Mouse (Mus musculus): ENCODE data around the gene AI481877. TPM values are rescaled to one million over a fixed set of nuclear protein-coding genes. Genes with fewer than 3 reads are reported as not detected.

Gene AI481877
- polyA plus RNA-seq, 1 experiment: 1.0 TPM

DNA sequence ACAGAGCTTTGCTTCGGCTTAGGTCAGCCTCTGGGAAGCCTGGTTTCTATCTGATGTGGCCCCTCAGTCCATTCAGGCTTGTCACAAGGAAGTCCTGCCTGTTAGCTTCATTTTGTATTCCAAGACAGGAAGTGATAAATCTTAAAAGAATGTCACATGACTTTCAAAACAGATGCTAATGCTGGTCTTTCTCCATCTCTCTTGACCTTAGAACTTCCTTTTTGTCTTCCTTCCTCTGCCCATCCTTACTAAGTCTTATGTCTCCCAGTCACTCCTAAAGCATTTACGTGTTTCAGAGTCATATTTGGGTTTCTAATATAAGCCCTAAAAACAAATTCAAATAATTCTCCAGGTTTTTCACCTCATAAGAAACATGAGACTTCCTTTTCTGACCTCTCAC, 25.3 kb upstream of the AI481877 start:
- no peak overlapping the region for H3K4me3 ChIP-seq (ENCODE audit: low read depth, low read length)
- no peaks in the 10 kb centered on the region for H3K36me3 ChIP-seq (ENCODE audit: control insufficient read depth, insufficient read depth, low read length, poor library complexity, severe bottlenecking)
- H3K27ac ChIP-seq (ENCODE audit: insufficient read depth, low read length): no peak overlapping the region
- no peaks in the 10 kb centered on the region for H3K27me3 ChIP-seq (ENCODE audit: control insufficient read depth, insufficient read depth, low read length, poor library complexity, severe bottlenecking)
- no peaks in the 10 kb centered on the region for H3K9me3 ChIP-seq (replicated peaks; ENCODE audit: control insufficient read depth, insufficient read depth, low read length, poor library complexity, severe bottlenecking)
- TF ChIP-seq POLR2A (IDR thresholded peaks at IDR 0.05; ENCODE audit: insufficient read depth, low read length) (no peak), CTCF (IDR thresholded peaks at IDR 0.05; ENCODE audit: low read depth, low read length) (no peak), EP300 (IDR thresholded peaks at IDR 0.05; ENCODE audit: insufficient read depth, low read depth, low read length) (no peak)
- H3K9ac ChIP-seq (ENCODE audit: low read depth, poor library complexity, severe bottlenecking): no peak overlapping the region
- no peaks in the 10 kb centered on the region for H3K4me1 ChIP-seq (ENCODE audit: control insufficient read depth, insufficient read depth, low read length)

DNA sequence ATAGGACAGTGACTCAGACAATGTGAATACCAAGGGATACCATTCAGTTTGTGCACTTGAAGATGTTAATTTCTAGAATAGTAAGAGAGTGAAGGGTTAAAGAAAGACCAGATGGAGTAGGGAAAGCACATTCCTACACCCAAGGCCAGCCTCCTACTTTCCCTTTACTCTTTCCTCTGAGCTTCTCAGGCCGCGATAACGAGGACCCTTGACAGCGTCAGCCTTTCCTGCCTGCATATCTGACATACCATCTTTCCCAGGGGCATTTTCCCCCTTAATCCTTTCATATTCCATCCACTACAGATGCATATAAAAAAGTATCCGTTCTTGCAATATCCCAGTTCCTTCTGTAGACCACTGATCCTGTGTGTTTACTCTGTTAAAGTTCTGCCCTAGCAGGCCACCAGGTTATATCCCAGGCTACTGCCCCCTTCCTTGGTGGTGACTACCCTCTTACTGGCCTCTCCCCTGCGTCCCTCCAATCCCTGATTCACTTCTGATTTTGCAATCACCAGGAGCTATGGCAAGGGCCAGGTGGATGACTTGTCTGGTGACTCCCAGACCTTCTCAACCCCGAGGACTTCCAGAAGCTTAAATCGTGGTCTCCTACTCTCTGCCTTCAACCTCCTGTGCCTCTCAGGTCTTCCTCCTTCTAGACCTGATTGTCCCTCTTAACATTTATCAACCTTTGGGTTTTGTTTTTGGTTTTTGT, 22.3 kb upstream of the AI481877 start:
- H3K4me3 ChIP-seq (ENCODE audit: low read depth, low read length): no peak overlapping the region
- H3K9me3 ChIP-seq (replicated peaks; ENCODE audit: control insufficient read depth, insufficient read depth, low read length, poor library complexity, severe bottlenecking): no peaks in the 10 kb centered on the region
- TF ChIP-seq EP300 (IDR thresholded peaks at IDR 0.05; ENCODE audit: insufficient read depth, low read depth, low read length) (no peak), POLR2A (IDR thresholded peaks at IDR 0.05; ENCODE audit: insufficient read depth, low read length) (no peak), CTCF (IDR thresholded peaks at IDR 0.05; ENCODE audit: low read depth, low read length) (no peak)
- no peaks in the 10 kb centered on the region for H3K36me3 ChIP-seq (ENCODE audit: control insufficient read depth, insufficient read depth, low read length, poor library complexity, severe bottlenecking)
- H3K27me3 ChIP-seq (ENCODE audit: control insufficient read depth, insufficient read depth, low read length, poor library complexity, severe bottlenecking): no peaks in the 10 kb centered on the region
- no peak overlapping the region for H3K27ac ChIP-seq (ENCODE audit: insufficient read depth, low read length)
- H3K4me1 ChIP-seq (ENCODE audit: control insufficient read depth, insufficient read depth, low read length): no peaks in the 10 kb centered on the region
- no peak overlapping the region for H3K9ac ChIP-seq (ENCODE audit: low read depth, poor library complexity, severe bottlenecking)

GRCm38 (mm10) chr4:59160289-59160688, 21.5 kb upstream of the AI481877 start:
- H3K4me3 ChIP-seq (ENCODE audit: low read depth, low read length): no peak overlapping the region
- no peak overlapping the region for H3K9ac ChIP-seq (ENCODE audit: low read depth, poor library complexity, severe bottlenecking)
- no peaks in the 10 kb centered on the region for H3K36me3 ChIP-seq (ENCODE audit: control insufficient read depth, insufficient read depth, low read length, poor library complexity, severe bottlenecking)
- no peak for TF ChIP-seq EP300 (IDR thresholded peaks at IDR 0.05; ENCODE audit: insufficient read depth, low read depth, low read length)
- TF ChIP-seq CTCF (IDR thresholded peaks at IDR 0.05; ENCODE audit: low read depth, low read length): no peak
- no peak for TF ChIP-seq POLR2A (IDR thresholded peaks at IDR 0.05; ENCODE audit: insufficient read depth, low read length)
- no peaks in the 10 kb centered on the region for H3K4me1 ChIP-seq (ENCODE audit: control insufficient read depth, insufficient read depth, low read length)
- no peak overlapping the region for H3K27ac ChIP-seq (ENCODE audit: insufficient read depth, low read length)
- H3K27me3 ChIP-seq (ENCODE audit: control insufficient read depth, insufficient read depth, low read length, poor library complexity, severe bottlenecking): no peaks in the 10 kb centered on the region
- H3K9me3 ChIP-seq (replicated peaks; ENCODE audit: control insufficient read depth, insufficient read depth, low read length, poor library complexity, severe bottlenecking): no peaks in the 10 kb centered on the region

DNA sequence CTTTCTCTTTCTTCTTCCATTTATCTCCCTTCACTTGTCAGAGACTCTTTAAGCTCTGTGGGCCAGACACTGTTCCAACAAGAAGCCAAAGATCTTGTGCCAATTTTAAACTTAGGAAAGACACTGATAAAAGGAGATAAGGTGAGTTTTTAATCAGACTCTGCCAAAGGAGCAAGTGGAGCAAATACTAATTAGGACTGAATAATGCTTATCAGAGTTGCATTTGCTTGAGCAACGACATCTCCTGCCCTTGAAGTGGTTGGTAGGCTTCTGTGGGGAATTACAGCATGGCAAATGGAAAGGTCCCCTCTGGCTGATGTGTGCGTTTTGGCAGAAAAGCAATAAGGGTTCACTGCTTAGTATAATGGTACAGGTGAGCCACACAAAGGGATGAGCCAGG, 18.9 kb upstream of the AI481877 start:
- H3K4me3 ChIP-seq (ENCODE audit: low read depth, low read length): no peak overlapping the region
- no peak overlapping the region for H3K9ac ChIP-seq (ENCODE audit: low read depth, poor library complexity, severe bottlenecking)
- H3K27me3 ChIP-seq (ENCODE audit: control insufficient read depth, insufficient read depth, low read length, poor library complexity, severe bottlenecking): no peaks in the 10 kb centered on the region
- no peak for TF ChIP-seq EP300 (IDR thresholded peaks at IDR 0.05; ENCODE audit: insufficient read depth, low read depth, low read length)
- TF ChIP-seq POLR2A (IDR thresholded peaks at IDR 0.05; ENCODE audit: insufficient read depth, low read length): no peak
- no peaks in the 10 kb centered on the region for H3K4me1 ChIP-seq (ENCODE audit: control insufficient read depth, insufficient read depth, low read length)
- no peak overlapping the region for H3K27ac ChIP-seq (ENCODE audit: insufficient read depth, low read length)
- no peaks in the 10 kb centered on the region for H3K36me3 ChIP-seq (ENCODE audit: control insufficient read depth, insufficient read depth, low read length, poor library complexity, severe bottlenecking)
- H3K9me3 ChIP-seq (replicated peaks; ENCODE audit: control insufficient read depth, insufficient read depth, low read length, poor library complexity, severe bottlenecking): no peaks in the 10 kb centered on the region

DNA sequence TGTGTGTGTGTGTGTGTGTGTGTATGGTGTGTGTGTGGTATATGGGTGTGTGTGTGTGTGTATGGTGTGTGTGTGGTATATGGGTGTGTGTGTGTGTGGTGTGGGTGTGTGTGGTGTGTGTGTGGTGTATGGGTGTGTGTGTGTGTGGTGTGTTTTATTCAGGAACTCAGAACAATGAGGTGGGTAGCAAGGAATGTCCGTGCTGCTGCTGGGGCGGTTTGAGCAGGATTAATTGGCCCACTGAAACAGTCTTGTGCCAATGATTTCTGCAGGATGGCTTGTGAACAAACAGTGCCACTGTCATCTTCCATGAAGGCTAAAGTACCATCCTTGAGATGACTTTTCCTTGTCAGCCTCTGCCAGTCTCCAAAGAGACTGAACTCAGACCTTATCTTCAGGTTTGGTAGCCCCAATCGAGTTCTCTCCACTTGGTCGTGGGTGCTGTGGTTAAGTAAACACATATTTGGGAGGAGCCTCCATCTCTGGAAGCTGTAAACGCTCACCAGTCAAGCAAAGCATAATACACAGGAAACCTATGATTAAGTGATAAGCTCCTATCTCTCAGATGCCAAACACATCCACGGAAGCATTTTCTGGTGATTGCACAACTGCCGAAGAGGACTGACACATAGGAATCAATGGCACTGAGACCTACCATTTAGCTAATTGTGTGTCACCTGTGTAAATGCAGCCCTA, 18.3 kb upstream of the AI481877 start:
- H3K36me3 ChIP-seq (ENCODE audit: control insufficient read depth, insufficient read depth, low read length, poor library complexity, severe bottlenecking): no peaks in the 10 kb centered on the region
- no peak overlapping the region for H3K9ac ChIP-seq (ENCODE audit: low read depth, poor library complexity, severe bottlenecking)

DNA sequence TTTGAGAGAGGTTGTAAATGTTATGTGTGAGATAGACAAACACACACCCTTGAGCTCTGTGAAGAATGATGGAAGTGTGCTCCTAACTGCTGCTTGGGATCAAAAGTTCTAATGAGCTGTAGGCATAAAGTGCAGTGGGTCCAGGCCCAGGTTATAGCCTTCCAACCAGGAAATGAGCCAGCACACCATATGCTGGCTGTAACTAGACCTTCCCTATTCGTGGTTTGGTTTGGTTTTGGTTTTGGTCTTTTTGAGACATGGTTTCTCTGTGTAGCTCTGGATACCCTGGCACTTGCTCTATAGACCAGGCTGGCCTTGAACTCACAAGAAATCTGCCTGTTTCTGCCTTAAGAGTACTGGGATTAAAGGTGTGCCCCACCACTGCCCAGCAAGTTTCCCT, 13.2 kb upstream of the AI481877 start:
- Histone ChIP-seq H3K36me3 (ENCODE audit: control insufficient read depth, insufficient read depth, low read length, poor library complexity, severe bottlenecking) (no peaks in the 10 kb centered on the region), H3K27me3 (ENCODE audit: control insufficient read depth, insufficient read depth, low read length, poor library complexity, severe bottlenecking) (peaks cover 1% of the 10 kb centered on the region; the same call in 1 of the 2 replicates), H3K4me3 (ENCODE audit: low read depth, low read length) (no peak overlapping the region), H3K27ac (ENCODE audit: insufficient read depth, low read length) (no peak overlapping the region), H3K9me3 (replicated peaks; ENCODE audit: control insufficient read depth, insufficient read depth, low read length, poor library complexity, severe bottlenecking) (no peaks in the 10 kb centered on the region), H3K9ac (ENCODE audit: low read depth, poor library complexity, severe bottlenecking) (no peak overlapping the region), H3K4me1 (ENCODE audit: control insufficient read depth, insufficient read depth, low read length) (no peaks in the 10 kb centered on the region)
- no peak for TF ChIP-seq POLR2A (IDR thresholded peaks at IDR 0.05; ENCODE audit: insufficient read depth, low read length)
- no peak for TF ChIP-seq EP300 (IDR thresholded peaks at IDR 0.05; ENCODE audit: insufficient read depth, low read depth, low read length)
- no peak for TF ChIP-seq CTCF (IDR thresholded peaks at IDR 0.05; ENCODE audit: low read depth, low read length)

More for the DNA sequence above, 18.3 kb upstream of the AI481877 start:
- Histone ChIP-seq H3K4me1 (ENCODE audit: control insufficient read depth, insufficient read depth, low read length) (no peaks in the 10 kb centered on the region), H3K27me3 (ENCODE audit: control insufficient read depth, insufficient read depth, low read length, poor library complexity, severe bottlenecking) (no peaks in the 10 kb centered on the region), H3K4me3 (ENCODE audit: low read depth, low read length) (no peak overlapping the region), H3K27ac (ENCODE audit: insufficient read depth, low read length) (no peak overlapping the region), H3K9me3 (replicated peaks; ENCODE audit: control insufficient read depth, insufficient read depth, low read length, poor library complexity, severe bottlenecking) (no peaks in the 10 kb centered on the region)
- TF ChIP-seq CTCF (IDR thresholded peaks at IDR 0.05; ENCODE audit: low read depth, low read length) (no peak), EP300 (IDR thresholded peaks at IDR 0.05; ENCODE audit: insufficient read depth, low read depth, low read length) (no peak), POLR2A (IDR thresholded peaks at IDR 0.05; ENCODE audit: insufficient read depth, low read length) (no peak)
